Mouse (Mus musculus) liver, embryonic 14.5 days (tissue): ENCODE results near the gene Gm7982. TPM values are rescaled to one million over a fixed set of nuclear protein-coding genes. Genes with fewer than 3 reads are reported as not detected.
"Not testable (repeated sequence)": the region's sequence is repeated elsewhere in the genome, so short reads cannot be mapped to it uniquely, and the experiment has no call there.

Experiments used
- ATAC-seq: fragments of 200-750 bp; cut with Nextera tagmentation; 2 replicates; pipeline ENCODE4 v1.8.0; 2017; ENCODE audit warnings: moderate number of reproducible peaks, mild to moderate bottlenecking, moderate library complexity; ENCODE audit not compliant: insufficient read depth
- DNase-seq, 3 experiments: peaks; one replicate each; pipeline ENCODE4 v3.0.0-alpha.2; 2012 to 2013; ENCODE audit warnings: low read depth in 3 of 3, low spot score in 3 of 3
- H3K27ac ChIP-seq: fragments of 300-500 bp; sonication (generic); 2 replicates; pipeline ENCODE4 v1.5.1; 2014; ENCODE audit warnings: moderate library complexity, mild to moderate bottlenecking, control low read depth, inconsistent platforms
- H3K27me3 ChIP-seq: fragments of 300-500 bp; sonication (generic); 2 replicates; pipeline ENCODE4 v1.6.1; 2014; ENCODE audit warnings: mild to moderate bottlenecking, low read length, moderate library complexity; ENCODE audit not compliant: control insufficient read depth, insufficient read depth
- H3K36me3 ChIP-seq: fragments of 300-500 bp; sonication (generic); replicated peaks from 2 replicates; pipeline ENCODE4 v1.6.1; 2014; ENCODE audit warnings: low read depth; ENCODE audit not compliant: control insufficient read depth, insufficient read depth
- H3K4me1 ChIP-seq, 2 experiments: fragments of 200-500 bp in 1 of 2; fragments of 300-500 bp in 1 of 2; sonication (generic) in 1 of 2; replicated peaks; 2 replicates each; pipeline ENCODE4 v1.6.1; 2012 to 2014; ENCODE audit warnings: antibody characterized with exemption in 1 of 2, inconsistent platforms in 1 of 2, low read length in 1 of 2; ENCODE audit not compliant: control insufficient read depth in 2 of 2, insufficient read depth in 2 of 2
- H3K4me2 ChIP-seq: fragments of 300-500 bp; sonication (generic); 2 replicates; pipeline ENCODE4 v1.6.1; 2014; ENCODE audit warnings: low read depth, mild to moderate bottlenecking, control low read depth, moderate library complexity
- H3K4me3 ChIP-seq, 2 experiments: fragments of 200-500 bp in 1 of 2; fragments of 300-500 bp in 1 of 2; sonication (generic) in 1 of 2; 2 replicates each; pipeline ENCODE4 v1.5.1; 2012 to 2014; ENCODE audit warnings: low read depth in 2 of 2, low read length in 2 of 2, mild to moderate bottlenecking in 2 of 2, control low read depth in 1 of 2, inconsistent platforms in 1 of 2, moderate library complexity in 1 of 2; ENCODE audit not compliant: insufficient read depth in 1 of 2
- H3K9ac ChIP-seq: fragments of 300-500 bp; sonication (generic); replicated peaks from 2 replicates; pipeline ENCODE4 v1.6.1; 2014; ENCODE audit warnings: mild to moderate bottlenecking, control low read depth, moderate library complexity
- H3K9me3 ChIP-seq: fragments of 300-500 bp; sonication (generic); 2 replicates; pipeline ENCODE4 v1.6.1; 2016; ENCODE audit warnings: low read length, mixed read lengths; ENCODE audit not compliant: control insufficient read depth
- WGBS: fragments of 180-500 bp; shearing (Covaris S2); extraction: QIAGEN DNeasy Blood & Tissue Kit; methylation state at CpG from one replicate; pipeline ENCODE4 v1.1.7; 2014; ENCODE audit not compliant: insufficient replicate concordance; 5-methylcytosine and 5-hydroxymethylcytosine counted together
- polyA plus RNA-seq, 2 experiments: library from polyadenylated mRNA; depleted of rRNA in 1 of 2; stranded (reverse) in 1 of 2; unstranded in 1 of 2; fragments of >200 nt; fragmentation: Nextera tagmentation in 1 of 2; extraction: Ambion mirVana in 1 of 2; gene quantifications; 2 replicates each; pipeline versions ENCODE4 v1.2.1 to v1.2.3; 2012 to 2014

The Gm7982 gene
- polyA plus RNA-seq (2012; rRNA removed), result not detected in 2 replicates
- not detected in 2 replicates for polyA plus RNA-seq (2014; fragmentation: Nextera tagmentation; extraction: Ambion mirVana)

GRCm38 (mm10) chr5:95741714-95742113 is at the start of gene Gm7982:
TSS of gene Gm7982 (plus strand) at chr5:95742014.
- H3K27me3 ChIP-seq, H3K4me1 ChIP-seq, H3K9ac ChIP-seq, H3K4me3 ChIP-seq, H3K4me2 ChIP-seq, H3K27ac ChIP-seq, H3K9me3 ChIP-seq, ATAC-seq, H3K36me3 ChIP-seq, DNase-seq: not testable (repeated sequence)
- WGBS, result no CpG with 5 or more reads among the region's 3 CpGs

DNA sequence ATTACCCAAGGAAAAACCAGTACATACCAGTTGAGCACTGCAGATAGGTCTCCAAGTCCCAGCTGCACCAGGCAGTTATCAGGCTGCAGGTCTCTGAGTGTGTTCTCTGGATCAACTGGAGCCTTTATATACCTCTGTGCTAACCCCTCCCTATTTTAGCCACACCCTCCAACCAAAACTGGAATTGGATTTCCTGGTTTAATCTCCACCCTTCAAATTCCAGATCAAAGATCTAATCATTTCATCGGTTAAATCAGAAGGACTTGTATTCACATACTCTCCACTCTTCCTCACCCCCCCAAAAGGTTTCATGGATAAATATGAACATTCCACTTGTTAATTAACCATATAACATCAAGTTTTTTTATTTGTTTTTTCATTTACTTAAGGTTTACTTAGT is 5.7 kb upstream of the Gm7982 start, which contains the start of gene Gm7978:
Gene Gm7978 (minus strand): TSS at position 101 of the 400 bp plus-strand sequence.
- H3K9ac ChIP-seq, ATAC-seq, H3K4me1 ChIP-seq, H3K4me2 ChIP-seq, H3K4me3 ChIP-seq, H3K9me3 ChIP-seq, H3K36me3 ChIP-seq, H3K27ac ChIP-seq, DNase-seq, H3K27me3 ChIP-seq: not testable (repeated sequence)
- no CpG with 5 or more reads among the region's 1 CpGs for WGBS

GRCm38 (mm10) chr5:95775690-95776089 is 33.9 kb downstream of the Gm7982 start, which contains the start of gene E330014E10Rik:
TSS of gene E330014E10Rik (plus strand) at chr5:95775990.
- H3K27ac ChIP-seq, H3K4me1 ChIP-seq, H3K4me2 ChIP-seq, H3K27me3 ChIP-seq, H3K9me3 ChIP-seq, H3K9ac ChIP-seq, DNase-seq, H3K36me3 ChIP-seq, H3K4me3 ChIP-seq, ATAC-seq: not testable (repeated sequence)
- no CpG with 5 or more reads among the region's 2 CpGs for WGBS

Other genes with a start within 250 kb of the Gm7982 start
- gene Gm3286, start 231.3 kb upstream of the Gm7982 start, polyA plus RNA-seq (2012; rRNA removed), result not detected in 2 replicates
- not detected in 2 replicates for gene Gm3286, start 231.3 kb upstream of the Gm7982 start, polyA plus RNA-seq (2014; fragmentation: Nextera tagmentation; extraction: Ambion mirVana)
- not detected in 2 replicates for gene Gm7971, start 147.1 kb upstream of the Gm7982 start, polyA plus RNA-seq (2012; rRNA removed)
- gene Gm7971, start 147.1 kb upstream of the Gm7982 start, polyA plus RNA-seq (2014; fragmentation: Nextera tagmentation; extraction: Ambion mirVana), result not detected in 2 replicates
- gene Gm7978, start 5.8 kb upstream of the Gm7982 start, polyA plus RNA-seq (2012; rRNA removed), result not detected in 2 replicates
- not detected in 2 replicates for gene Gm7978, start 5.8 kb upstream of the Gm7982 start, polyA plus RNA-seq (2014; fragmentation: Nextera tagmentation; extraction: Ambion mirVana)
- not detected in 2 replicates for gene E330014E10Rik, start 34.0 kb downstream of the Gm7982 start, polyA plus RNA-seq (2012; rRNA removed)
- not detected in 2 replicates for gene E330014E10Rik, start 34.0 kb downstream of the Gm7982 start, polyA plus RNA-seq (2014; fragmentation: Nextera tagmentation; extraction: Ambion mirVana)
- 0.02 and 0.03 TPM in 2 replicates for gene Cxcl13, start 214.9 kb downstream of the Gm7982 start, polyA plus RNA-seq (2012; rRNA removed)
- gene Cxcl13, start 214.9 kb downstream of the Gm7982 start, polyA plus RNA-seq (2014; fragmentation: Nextera tagmentation; extraction: Ambion mirVana), result 0.14 TPM in 1 of 2 replicates, not detected in the other